Mouse (Mus musculus): Measurements from ENCODE around the gene Prkn.

Prkn gene

DNA sequence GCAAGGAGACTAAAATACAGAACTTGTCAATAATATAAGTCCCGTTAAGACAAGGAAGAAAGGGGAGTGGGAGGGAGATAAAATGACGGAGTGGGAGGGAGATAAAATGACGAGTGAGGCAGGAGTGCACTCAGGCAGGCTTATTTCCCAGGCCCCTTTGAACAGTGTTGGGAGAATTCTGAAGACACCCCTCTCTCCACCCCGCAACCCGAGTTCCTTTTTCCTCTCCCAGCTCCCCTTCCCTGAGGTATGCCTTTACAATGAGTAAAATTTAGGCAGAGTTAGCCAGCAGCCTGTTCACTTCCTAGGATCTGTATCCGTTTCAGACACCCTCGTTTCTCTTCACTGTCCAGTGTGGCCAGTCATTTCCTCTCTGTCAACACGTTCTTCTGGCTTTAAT lies 1073.4 kb downstream of the Prkn start:
- no peak for DNase-seq (ENCODE audit: inconsistent ontology term)

DNA sequence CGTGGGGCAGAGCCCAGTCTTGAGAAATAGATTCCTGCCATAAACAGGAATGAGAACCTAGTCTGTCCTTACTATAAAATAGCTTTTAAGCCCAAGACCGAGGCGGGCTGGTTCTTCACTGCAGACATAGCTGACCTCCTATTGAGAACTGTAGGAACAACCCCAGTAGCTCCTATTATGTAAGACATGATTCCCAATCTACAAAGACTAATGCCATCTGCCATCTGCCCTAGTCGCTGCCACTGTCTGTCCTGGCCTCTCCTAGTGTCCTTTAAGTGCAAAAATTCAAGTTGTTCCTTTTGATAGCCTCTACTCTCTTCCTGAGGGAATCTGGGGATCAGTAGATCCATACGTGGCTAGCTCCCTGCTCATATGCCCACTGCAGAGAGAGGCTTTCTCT lies 1074.3 kb downstream of the Prkn start:
- DNase-seq (ENCODE audit: inconsistent ontology term): no peak

DNA sequence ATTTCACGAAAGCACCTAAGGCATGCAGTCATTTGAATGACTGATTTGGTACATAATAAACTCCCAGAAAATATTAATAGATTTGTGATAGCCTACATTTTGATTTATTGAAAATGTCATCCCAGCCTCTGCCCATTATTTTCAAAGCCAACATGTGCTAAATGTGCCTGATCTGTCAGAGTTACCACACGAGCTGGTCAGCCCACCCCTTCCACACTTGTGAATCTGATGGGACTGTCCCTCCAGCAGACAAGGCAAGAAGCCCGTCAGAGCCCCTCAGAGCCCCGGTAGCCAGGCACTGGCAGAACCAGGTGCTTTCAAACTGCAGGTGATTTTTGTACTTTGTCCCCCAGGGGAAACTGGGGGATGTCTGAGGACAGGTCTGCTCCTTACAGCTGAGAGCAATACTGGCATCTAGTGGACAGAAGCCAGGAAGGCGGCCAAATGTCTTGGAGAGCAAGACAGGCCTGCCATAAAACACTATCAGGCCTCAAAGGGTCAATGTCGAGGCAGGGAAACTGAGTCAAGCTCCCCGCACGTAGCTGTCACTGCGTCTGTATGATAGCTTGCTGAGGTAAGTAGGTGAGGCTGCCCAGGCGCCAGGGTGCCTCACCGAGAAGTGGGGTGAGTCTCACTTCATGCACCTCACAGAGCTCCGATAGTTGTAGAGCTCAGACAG lies 1078.1 kb downstream of the Prkn start:
- no peak for DNase-seq (ENCODE audit: inconsistent ontology term)

DNA sequence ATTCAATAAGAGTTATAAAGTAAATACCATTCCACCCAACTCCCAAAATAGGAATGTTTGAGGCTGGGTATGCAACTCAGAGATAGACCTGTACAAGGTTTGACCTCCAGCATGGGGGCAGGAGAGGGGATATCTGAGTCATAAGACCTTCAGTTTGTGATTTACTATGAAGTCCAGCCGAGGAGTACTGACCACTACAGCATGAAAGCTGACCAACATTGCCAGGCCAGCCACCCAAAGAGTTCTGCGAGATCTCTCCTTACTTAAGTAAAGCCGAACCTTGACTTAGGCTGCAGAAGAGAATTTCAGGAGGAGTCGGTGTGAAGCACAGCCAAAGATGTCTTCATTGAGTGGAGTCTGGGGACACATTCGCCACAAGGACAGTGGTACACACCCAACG lies 1079.4 kb downstream of the Prkn start:
- no peak for DNase-seq (ENCODE audit: inconsistent ontology term)

DNA sequence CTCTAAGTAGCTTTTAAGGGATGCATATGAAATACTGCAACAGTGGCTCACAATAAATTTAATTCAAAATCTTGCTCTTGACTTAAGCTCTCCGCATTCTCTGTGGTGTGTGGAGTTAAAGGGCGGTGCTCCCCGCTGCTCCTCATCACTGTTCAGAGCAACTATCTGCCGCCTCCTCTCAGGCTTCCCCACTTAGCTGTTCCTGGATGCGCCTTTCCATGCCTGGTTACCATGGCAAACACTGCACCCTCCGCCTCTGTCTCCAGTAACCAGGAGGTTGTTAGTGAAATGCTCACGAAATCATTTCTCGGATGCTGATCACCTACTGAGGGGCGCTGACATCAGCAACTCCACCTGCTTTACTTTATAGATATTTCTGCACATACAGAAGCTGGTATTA lies 1080.8 kb downstream of the Prkn start:
- no peak for DNase-seq (ENCODE audit: inconsistent ontology term)

DNA sequence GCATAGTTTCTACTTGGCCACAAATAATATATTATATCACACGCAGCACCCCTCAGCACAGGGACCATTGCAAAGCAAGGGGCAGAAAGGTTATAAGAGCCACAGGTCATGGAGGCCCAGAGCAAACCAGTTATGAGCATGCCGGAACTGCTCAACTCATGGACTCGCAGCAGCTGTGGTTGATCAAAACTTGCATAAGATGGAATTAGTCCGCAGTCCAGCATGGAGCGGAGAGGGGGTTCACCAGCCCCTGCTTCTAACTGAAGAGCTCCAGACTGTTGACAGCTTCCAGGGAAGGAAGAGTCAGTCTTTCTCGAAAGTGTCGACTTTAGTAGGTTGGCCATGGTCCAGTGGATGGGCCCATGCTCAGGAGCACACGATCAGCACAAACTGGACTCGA lies 1083.8 kb downstream of the Prkn start:
- DNase-seq (ENCODE audit: inconsistent ontology term): no peak

DNA sequence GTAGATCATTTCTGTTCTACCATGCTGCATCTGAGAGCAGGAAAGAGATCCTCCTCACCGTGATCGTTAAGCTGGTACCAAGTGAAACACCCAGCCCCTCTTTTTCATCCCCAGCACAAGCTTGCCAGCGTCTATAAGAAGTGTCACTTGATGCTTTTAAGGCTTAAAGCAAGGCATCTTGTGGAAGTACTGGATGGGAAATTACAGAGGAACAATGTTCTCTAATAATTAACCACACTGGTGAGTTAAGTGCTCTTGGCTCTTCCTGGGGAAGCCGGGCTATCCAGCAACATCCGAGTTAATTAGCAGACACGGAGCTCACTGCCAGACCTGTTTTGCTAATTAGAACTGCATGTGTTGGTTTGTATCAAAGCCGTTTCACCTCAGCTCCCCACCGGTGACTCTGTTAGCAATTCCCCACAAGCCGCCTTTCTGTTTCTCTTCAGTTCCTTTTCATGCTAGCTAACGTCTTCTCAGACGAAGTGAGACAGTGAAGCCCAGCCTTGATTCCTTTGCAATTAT lies 1086.7 kb downstream of the Prkn start:
- peak; percentile 53 for DNase-seq (ENCODE audit: inconsistent ontology term)

DNA sequence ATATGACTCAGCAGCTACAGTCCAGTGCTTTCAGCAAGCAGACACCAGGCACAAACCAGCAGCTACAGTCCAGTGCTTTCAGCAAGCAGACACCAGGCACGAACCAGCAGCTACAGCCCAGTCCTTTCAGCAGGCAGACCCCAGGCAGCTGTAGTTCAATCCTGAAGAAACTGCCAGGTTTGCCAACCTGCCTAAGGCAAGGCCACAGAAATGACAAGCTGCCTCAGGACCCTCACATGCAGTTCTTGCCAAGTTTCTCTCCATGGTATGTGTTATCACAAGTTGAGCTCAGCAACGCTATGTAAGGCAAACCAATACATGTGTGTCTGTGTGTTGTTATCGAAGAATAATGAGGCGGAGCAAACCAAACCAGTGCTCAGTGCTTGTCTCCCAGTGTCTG lies 1091.5 kb downstream of the Prkn start:
- no peak for DNase-seq (ENCODE audit: inconsistent ontology term)

DNA sequence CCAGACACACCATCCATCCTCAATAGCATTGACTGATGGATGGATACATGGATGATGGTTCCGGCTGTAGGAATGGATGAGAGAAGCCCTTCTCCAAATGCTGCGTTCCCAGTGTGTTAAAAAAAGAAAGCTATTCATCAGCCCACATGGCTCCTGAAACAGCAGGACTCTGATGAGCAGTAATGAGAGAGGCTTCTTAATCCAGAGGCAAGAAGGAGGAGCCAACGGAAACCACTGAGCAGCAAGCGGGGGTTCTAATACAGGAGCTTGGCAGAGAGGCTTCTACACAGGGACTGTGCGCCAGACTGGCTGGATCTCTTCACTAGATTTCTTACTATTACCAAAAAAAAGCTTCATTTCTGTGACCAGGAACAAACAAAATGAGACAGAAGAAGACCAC lies 1093.6 kb downstream of the Prkn start:
- no peak for DNase-seq (ENCODE audit: inconsistent ontology term)

DNA sequence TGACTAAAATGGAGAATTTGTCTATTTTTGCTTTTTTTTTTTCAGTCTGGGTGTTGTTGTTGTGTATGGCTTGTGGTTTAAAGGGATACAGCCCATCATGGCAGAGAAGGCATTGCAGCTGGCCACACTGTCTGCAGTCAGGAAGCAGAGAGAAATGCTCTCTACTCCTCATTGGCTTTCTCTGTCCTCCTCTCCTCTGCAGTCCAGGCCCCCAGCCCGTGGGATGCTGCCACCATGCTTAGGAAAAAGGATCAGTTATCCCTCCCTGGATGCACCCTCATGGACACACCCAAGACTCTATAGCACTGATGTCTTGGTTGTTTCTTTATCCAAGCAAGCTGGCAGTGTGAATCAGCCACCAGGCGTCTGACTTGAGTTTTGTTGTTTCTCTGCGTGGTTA lies 1107.3 kb downstream of the Prkn start:
- DNase-seq (ENCODE audit: inconsistent ontology term): no peak

DNA sequence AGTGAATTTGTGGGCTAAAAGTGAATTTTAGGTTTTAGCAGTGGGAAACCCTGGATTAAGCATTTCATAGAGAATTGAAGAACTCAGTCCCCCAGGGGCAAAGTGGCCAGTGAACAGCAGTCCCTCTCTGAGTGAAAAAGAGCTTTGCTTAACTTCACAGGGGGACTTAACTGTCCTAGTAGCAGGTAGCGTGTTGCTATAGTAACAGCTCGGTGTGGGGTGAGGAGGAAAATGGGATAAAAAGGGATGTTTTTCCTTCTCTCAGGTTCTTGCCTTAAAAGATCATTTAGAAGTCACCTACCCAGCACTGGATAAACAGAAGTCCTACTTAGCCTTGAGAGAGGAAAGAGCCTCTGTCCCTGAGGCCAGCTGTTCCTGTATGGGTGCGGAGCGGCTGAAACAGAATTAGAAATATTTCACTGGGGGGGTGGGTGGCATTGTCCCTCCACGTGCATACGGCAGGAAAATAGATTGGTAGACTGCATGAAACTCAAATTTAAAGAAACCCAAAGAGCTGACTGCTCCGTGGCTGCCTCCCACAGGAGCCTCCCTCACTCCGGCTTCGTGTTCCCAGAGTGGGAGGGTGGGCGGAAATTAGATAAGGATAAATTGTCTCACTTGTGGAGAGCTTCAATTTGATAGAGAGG lies 1109.5 kb downstream of the Prkn start:
- no peak for DNase-seq (ENCODE audit: inconsistent ontology term)

DNA sequence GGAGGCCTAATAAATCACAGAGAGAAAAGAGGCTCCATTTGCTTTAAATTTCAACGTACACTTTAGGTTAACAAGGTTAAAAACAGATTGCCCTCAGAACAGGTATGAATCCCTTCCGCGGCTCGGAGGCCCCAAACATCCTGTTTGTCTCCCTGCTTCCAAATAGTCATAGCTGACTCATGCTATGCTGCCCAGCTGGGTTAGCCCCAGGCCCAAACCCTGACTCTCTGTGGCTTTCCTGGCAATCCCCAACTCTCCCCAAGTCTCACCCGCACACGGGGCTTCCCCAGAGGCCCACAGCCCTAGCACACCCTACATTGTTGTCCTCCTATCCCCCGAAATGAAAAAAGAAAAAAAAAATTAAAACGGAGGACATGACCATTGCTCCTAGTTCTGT lies 1110.0 kb downstream of the Prkn start:
- no peak for DNase-seq (ENCODE audit: inconsistent ontology term)

DNA sequence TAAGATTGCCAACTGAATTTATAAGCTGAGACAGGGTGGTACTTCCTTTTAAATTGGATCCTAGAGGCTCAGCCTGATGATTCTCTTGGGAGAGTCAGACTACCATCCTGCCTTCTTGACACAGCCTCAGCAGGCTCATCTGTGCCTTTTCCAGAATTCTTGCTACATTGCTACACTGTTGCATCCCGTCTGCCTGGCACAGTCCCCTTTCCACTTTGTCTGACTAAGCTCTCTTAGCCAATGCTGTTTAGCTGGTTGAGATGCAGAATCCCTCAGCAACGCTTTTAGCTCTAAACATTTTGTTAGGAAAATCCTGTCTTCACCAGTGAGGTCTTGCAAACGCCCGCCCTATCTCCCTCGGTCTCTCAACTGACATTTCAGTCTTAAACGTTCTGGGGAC lies 1115.1 kb downstream of the Prkn start:
- DNase-seq (ENCODE audit: inconsistent ontology term): no peak

DNA sequence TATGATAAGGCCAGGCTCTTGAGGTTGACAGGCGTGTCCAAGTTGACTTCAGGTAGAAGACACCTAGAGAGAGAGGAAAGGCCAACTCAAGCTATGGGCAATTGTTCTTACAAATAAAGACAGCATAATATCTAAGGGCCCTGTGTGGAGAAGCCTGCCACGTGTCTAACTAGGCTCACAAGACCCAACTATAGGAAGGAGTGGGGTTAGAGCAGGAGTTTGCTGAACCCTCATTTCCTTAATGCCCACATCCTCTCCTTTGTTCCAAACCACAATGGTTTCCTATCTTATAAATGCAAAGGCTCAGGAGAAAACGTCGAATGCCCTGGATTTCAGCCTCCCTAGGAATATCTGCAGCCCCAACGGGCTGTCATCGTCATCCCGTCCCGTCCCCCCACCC lies 1120.3 kb downstream of the Prkn start:
- DNase-seq (ENCODE audit: inconsistent ontology term): no peak

DNA sequence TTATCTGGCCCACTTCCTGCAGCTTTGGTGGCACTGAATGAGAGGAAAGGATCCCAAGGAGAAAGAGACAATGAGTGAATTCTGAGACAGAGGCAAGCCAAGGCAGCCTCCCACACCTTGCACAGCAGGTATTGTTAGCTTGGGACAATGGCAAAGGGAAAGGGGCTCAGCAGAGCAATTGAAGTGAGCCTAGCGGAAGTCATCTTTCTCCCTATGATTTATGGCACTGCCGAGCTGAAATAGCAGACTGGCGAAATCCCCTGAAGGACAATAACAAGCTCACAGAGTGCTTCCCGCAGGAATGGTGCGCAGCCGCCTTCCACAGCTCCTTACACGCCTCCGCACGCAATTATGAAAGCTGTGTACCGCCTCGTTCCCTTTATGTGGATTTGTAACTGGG lies 1122.6 kb downstream of the Prkn start:
- peak; percentile 27 for DNase-seq (ENCODE audit: inconsistent ontology term)

DNA sequence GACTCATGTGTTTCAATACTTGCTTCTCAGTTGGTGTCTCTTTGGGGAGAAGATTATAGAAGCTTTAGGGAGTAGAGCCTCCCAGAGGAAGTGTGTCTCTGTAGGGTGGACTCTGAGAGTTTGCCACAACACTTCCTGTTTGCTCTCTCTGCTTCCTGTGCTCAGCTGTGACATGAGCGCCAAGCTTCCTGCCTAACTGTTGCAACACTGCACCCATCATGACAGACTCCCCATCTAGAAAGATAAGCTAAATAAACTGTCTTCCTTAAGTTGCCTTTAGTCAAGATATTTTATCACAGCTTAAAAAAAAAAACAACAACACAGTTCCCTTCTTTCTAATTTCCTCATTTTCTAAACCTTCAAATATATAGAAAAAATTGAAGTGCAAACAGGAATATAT lies 1130.0 kb downstream of the Prkn start:
- DNase-seq (ENCODE audit: inconsistent ontology term): no peak

DNA sequence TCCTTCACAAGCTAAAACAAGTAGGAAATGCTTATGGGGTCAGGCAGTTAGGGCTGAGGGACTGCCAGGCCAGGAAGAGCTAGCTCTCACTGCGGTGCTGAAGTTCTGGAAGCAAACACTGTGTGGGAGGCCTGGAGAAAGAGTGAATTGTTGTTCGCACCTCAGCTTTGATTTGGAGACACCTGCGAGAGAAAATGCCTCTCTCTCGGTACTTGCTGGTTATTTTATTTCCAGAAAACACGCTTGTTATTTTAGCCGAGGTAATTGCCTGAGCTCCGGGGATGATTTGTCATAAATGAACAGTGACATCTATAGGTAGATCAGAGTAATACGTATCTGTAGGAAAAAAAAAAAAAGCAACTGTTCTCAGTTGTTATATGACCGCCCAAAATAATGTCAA lies 1132.4 kb downstream of the Prkn start:
- peak; percentile 54 for DNase-seq (ENCODE audit: inconsistent ontology term)

DNA sequence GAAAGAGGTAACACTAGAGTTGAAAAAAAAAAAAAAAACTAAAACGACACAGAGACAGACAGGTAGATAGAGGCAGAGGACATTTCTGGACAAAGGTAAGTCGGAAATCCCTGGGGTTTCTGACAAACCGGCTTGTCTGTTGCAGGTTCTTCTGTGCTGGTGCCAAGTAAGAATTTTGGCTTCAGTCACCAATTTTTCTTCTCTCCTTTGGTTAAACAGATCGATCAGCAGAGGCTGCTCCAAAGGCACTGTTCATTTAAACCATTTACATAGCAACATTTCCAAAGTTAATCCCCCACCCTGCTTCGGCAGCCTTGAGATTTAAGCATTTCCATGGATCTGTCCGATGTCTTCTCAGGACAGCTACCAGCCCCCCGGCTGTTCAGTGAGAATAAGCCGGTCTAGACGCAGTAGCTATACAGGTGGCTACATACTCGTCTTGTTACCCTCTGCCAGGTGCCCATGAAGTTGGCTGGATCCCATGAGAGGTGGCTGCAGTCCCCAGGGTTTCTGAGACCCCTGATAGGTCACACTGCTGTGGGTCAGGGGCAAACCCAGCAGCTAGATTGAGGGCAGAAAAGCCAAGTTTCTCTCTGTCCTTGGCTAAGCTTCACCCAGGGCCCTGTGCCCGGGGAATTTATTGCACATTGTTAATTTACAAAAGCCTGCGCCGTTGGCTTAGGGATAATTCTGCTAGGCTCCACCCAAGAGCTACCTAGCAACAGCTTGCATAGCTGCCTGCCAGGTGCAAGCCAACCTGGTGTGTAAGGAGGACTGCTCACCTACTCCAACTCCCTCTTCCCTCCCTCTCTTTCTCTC lies 1133.0 kb downstream of the Prkn start:
- DNase-seq (ENCODE audit: inconsistent ontology term): no peak

DNA sequence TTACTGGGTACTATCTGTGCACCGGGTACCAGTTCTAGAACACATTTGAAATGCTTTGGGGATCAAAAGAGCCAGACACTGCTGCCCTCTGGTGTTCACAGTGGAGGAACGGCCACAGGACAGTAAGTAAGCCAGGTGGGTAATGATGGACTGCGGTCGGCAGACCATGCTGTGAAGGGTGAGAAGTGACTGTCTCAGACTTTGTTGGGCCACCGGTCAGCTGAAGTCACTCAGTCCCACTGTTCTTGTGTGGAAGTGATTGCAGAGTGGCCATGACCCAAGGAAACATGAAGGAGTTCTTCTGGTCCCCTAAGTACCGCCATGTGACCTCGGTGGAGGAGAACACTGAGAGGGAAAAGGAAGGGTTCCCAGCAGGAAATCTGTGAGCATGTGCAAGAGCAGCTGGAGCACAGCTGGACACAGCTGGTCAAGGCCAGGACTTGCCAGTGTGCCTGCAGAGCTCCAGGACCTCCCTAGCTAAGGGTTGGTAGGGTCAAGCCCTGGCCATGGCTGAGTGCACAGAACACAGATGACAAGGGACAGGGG lies 1135.0 kb downstream of the Prkn start:
- DNase-seq (ENCODE audit: inconsistent ontology term): peak; percentile 32

DNA sequence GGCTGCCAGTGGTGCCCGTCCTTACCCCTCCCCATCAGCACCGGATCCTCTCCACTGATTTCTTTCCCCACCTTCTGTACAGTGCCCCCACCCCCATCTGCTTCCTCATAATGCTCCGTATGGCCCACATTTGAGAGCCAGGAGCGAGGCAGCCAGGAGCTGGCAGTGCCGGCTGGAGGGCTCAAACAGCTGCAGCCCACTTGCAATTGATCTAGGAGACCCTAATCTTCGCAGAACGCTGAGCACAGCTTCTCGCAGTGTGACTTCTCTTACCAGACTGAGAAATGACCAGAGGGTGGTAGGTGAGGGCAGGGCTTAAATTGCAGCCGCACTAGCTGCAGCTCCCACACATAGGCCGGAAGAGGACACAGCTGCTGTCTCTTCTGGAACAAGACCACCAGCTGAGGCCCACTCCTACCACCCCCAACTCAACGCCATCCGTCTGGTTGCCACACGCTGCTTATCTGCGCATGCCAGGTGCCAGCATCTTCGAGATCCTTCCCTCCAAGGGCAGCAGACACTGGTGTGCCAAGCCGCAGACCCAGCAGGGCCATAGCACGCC lies 1138.2 kb downstream of the Prkn start:
- DNase-seq (ENCODE audit: inconsistent ontology term): no peak

DNA sequence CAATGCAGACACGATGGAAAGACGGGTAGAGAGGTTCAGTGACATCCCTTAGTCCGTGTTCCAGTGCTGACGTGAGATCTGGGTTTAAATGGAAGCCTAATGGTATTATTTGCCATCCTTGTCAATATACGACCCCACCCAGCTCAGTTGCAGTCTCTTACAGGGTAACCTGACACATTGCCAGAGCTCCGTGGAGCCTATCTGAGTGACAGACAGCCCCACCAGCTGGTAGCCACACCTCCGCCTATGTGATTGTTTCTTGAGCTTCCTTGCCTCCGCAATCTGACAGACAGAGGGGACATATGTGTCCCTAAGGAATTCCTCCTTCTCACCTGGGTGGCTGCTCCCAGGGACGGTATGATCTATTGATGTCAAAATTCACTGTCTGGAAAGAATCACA lies 1141.5 kb downstream of the Prkn start:
- no peak for DNase-seq (ENCODE audit: inconsistent ontology term)

Data from Muller cell, postnatal 12 days (primary cell).